Mouse (Mus musculus) testis, adult 2 months (tissue): ENCODE results near the gene Ifit1. TPM values are rescaled to one million over a fixed set of nuclear protein-coding genes. Genes with fewer than 3 reads are reported as not detected.

Experiments
- H3K27ac ChIP-seq: fragments of 200-500 bp; 2 replicates; pipeline ENCODE4 v1.5.1; 2012; ENCODE audit warnings: low read depth, low read length; ENCODE audit not compliant: control insufficient read depth, insufficient read depth
- H3K27me3 ChIP-seq: fragments of 200-500 bp; 2 replicates; pipeline ENCODE4 v1.6.1; 2012; ENCODE audit warnings: mild to moderate bottlenecking, low read length, moderate library complexity; ENCODE audit not compliant: control insufficient read depth, insufficient read depth
- H3K36me3 ChIP-seq: fragments of 200-500 bp; 2 replicates; pipeline ENCODE4 v1.6.1; 2012; ENCODE audit warnings: mild to moderate bottlenecking, low read length; ENCODE audit not compliant: control insufficient read depth, insufficient read depth
- H3K4me1 ChIP-seq: fragments of 200-500 bp; 2 replicates; pipeline ENCODE4 v1.6.1; 2012; ENCODE audit warnings: low read length; ENCODE audit not compliant: control insufficient read depth, insufficient read depth
- H3K4me3 ChIP-seq: fragments of 200-500 bp; 2 replicates; pipeline ENCODE4 v1.5.1; 2012; ENCODE audit warnings: low read depth, mild to moderate bottlenecking, low read length, moderate library complexity, mixed read lengths; ENCODE audit not compliant: control insufficient read depth
- CTCF ChIP-seq: fragments of 200-500 bp; IDR thresholded peaks from 2 replicates; pipeline ENCODE4 v1.5.1; 2012; ENCODE audit warnings: low read depth, mild to moderate bottlenecking, inconsistent platforms, low read length, moderate library complexity; ENCODE audit not compliant: control insufficient read depth, insufficient read depth, insufficient replicate concordance
- POLR2A ChIP-seq: fragments of 200-500 bp; IDR thresholded peaks from 2 replicates; pipeline ENCODE4 v1.6.1; 2012; ENCODE audit warnings: low read depth, mild to moderate bottlenecking, inconsistent platforms, low read length, moderate library complexity; ENCODE audit not compliant: control insufficient read depth
- polyA plus RNA-seq: library from polyadenylated mRNA; depleted of rRNA; stranded (reverse); fragments of >200 nt; gene quantifications from 2 replicates; pipeline ENCODE4 v1.2.3, GENCODE M21; 2012

Gene Ifit1
- polyA plus RNA-seq, 1 experiment, result 0.15 TPM

DNA sequence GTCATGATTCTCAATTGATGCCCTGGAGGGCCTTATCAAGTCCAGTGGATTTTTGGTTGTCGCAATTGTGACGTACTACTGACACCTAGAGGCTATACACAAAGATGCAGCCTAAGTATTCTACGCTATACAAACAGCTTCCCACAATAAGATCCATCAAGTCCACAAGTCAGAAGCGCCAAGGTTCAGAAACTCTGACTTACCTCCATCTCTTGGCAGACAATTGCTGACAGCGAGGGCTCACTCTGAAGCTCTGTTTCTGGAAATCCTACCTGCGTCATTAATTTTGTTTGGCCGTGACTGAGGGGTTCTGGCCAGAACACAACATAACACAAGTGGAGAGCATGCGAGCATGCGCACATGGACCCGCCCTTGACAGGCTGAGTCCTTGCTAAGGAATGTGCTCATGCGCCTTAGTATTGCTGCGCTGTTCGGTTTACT, 21.4 kb downstream of the Ifit1 start:
- Histone ChIP-seq H3K4me3 (peak overlapping the region; percentile 50), H3K36me3 (no peaks in the 10 kb centered on the region), H3K27me3 (no peaks in the 10 kb centered on the region), H3K27ac (no peak overlapping the region; the same call in 1 of the 2 replicates), H3K4me1 (no peaks in the 10 kb centered on the region)
- TF ChIP-seq POLR2A (no peak), CTCF (no peak; the same call in 1 of the 2 replicates)

DNA sequence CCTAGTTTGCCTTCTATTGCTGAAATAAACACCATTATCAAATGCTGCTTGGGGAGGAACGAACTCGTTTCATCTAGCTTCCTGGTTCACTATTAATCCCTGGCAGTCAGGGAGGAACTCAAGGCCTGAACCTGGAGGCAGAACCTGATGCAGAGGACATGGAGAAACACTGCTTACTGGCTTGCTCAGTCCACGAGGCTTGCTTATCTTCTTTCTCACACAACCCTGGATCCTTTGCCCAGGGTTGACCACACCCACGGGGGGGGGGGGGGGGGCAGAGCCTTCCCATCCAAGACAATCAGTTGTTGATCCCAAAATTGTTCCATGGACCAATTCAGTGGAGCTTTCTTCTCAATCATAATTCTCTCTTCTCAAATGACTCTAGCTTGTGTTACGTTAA, 22.1 kb downstream of the Ifit1 start:
- no peak overlapping the region for H3K4me3 ChIP-seq

DNA sequence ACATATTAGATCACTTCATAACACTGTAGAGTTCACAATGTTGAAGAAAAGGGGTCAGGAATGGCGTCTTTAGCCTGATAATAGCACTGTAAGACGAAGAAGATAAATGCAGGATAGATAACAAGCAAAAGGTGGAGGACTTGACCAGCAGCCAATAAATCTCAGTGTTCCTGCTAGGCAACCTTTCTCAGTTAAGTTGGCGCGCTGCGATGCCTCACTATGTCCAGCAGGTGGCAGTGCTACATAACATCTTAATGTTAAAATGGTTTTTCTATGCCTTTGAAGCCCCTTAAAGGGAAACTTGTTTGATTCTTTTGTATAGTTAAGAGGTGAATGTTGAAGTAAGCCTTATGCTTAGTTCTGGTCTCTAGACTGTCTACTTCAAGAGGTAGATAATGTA, 25.5 kb downstream of the Ifit1 start:
- TF ChIP-seq CTCF (peak; percentile 93; the same call in 1 of the 2 replicates), POLR2A (no peak)
- Histone ChIP-seq H3K4me3 (no peak overlapping the region), H3K36me3 (no peaks in the 10 kb centered on the region), H3K27me3 (no peaks in the 10 kb centered on the region), H3K27ac (no peak overlapping the region), H3K4me1 (no peaks in the 10 kb centered on the region)

More for the DNA sequence above, 22.1 kb downstream of the Ifit1 start:
- Histone ChIP-seq H3K27me3 (no peaks in the 10 kb centered on the region), H3K27ac (no peak overlapping the region), H3K36me3 (no peaks in the 10 kb centered on the region), H3K4me1 (no peaks in the 10 kb centered on the region)
- TF ChIP-seq CTCF, result no peak
- TF ChIP-seq POLR2A, result no peak

DNA sequence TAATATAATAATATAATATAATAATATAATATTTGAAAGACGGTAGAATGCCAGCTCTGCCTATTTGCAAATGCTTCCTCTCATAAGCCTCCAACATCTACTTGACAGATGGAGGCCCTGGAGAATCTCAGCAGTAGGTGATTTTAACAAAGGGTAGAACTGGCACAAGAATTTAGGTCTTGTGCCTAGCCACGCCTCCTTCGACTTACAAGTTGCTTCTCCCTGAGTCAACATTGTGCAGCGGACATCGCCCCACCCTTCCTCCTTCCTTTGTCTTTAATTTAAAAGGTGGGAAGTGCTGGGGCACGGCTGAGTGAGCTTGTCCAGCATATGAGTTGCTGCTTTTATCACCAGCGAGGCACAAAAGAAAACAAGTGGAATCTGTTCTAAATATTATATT, 32.8 kb downstream of the Ifit1 start:
- H3K27ac ChIP-seq, result no peak overlapping the region
- no peak for TF ChIP-seq CTCF
- no peaks in the 10 kb centered on the region for H3K36me3 ChIP-seq
- no peak overlapping the region for H3K4me3 ChIP-seq
- H3K4me1 ChIP-seq, result peaks cover 2% of the 10 kb centered on the region
- H3K27me3 ChIP-seq, result no peaks in the 10 kb centered on the region

DNA sequence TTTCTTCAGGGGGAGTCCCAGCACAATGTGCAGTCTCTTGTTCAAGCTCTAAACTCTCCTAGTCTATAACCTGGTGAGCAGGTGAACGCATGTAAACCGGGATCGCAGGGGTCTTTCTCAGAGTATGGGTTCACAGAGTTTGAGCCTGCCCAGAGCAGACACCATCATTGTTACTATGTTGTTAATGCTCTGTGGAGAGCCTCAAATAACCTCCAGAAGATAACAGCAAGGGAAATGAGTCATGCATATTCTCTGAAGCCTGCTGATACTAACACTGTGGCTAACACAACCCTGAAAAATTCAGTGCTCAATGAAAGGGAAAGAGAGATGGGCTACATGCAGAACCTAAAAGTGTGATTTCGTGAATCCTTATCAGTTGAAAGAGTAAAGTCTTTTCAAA, 37.8 kb downstream of the Ifit1 start:
- TF ChIP-seq POLR2A (no peak), CTCF (no peak)
- Histone ChIP-seq H3K27ac (no peak overlapping the region), H3K4me1 (peaks cover 2% of the 10 kb centered on the region)

DNA sequence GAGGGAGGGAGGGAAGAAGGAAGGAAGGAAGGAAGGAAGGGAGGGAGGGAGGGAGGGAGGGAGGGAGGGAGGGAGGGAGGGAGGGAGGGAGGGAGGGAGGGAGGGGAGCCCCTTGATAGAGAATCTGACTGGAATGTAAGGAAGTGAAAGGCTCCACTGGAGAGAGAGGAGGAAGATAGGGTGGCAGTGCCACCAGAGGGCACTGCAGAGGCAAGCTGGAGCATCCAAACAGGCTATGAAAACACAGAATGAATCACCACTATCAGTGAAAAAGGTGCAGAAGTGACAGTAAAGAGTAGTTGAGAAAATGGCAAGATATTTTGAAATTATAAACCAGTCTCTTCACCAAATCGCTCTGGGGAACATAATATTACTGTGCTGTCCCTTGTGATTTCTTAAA, 44.2 kb downstream of the Ifit1 start:
- Histone ChIP-seq H3K4me3 (no peak overlapping the region), H3K36me3 (no peaks in the 10 kb centered on the region), H3K27ac (no peak overlapping the region), H3K27me3 (no peaks in the 10 kb centered on the region), H3K4me1 (no peaks in the 10 kb centered on the region)
- TF ChIP-seq CTCF (peak; percentile 57; the same call in 1 of the 2 replicates), POLR2A (no peak)

More for the DNA sequence above, 37.8 kb downstream of the Ifit1 start:
- H3K36me3 ChIP-seq, result no peaks in the 10 kb centered on the region
- no peaks in the 10 kb centered on the region for H3K27me3 ChIP-seq
- H3K4me3 ChIP-seq, result no peak overlapping the region

DNA sequence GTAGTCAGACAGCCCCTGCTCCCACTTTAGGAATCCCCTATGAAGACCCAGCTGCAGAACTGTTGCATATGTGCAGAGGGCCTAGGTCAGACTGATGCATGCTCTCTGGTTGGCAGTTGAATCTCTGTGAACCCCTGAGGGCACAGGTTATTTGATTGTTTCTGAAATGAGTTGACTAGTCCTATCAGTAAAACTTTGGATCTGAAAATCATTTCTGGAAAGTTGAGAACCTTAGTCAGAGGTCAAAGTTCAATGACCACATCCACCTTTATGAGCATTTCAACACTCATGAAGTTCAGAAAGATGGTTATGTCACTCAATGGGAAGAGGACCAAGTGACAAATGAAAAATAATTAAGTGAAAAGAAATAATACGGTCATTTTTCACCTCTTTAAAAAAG, 44.9 kb downstream of the Ifit1 start:
- Histone ChIP-seq H3K27ac (no peak overlapping the region), H3K4me3 (no peak overlapping the region)
- no peak for TF ChIP-seq POLR2A
- no peak for TF ChIP-seq CTCF

DNA sequence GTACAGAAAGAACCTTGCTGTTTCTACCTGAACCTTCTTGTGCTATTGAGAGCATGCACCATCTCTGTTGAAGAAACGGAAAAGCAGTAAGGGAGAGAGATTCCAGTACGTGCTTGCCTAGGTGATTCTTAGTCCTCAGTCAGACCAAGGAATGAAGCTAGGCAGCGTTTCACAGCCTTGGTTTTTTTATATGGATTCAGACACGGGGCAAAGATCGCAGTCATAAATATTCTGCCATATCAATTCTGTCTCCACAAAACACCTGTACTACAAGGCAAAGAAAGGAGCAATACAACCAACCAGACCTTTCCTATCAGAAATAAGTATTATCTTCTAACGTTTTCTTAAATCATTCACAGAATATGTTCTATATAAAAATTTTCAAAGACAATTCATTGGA, 50.7 kb downstream of the Ifit1 start:
- H3K4me1 ChIP-seq, result no peaks in the 10 kb centered on the region
- H3K27me3 ChIP-seq, result no peaks in the 10 kb centered on the region
- H3K27ac ChIP-seq, result no peak overlapping the region
- no peaks in the 10 kb centered on the region for H3K36me3 ChIP-seq
- no peak overlapping the region for H3K4me3 ChIP-seq
- TF ChIP-seq POLR2A (no peak), CTCF (no peak)

More for the DNA sequence above, 44.9 kb downstream of the Ifit1 start:
- Histone ChIP-seq H3K36me3 (no peaks in the 10 kb centered on the region), H3K4me1 (no peaks in the 10 kb centered on the region), H3K27me3 (no peaks in the 10 kb centered on the region)

DNA sequence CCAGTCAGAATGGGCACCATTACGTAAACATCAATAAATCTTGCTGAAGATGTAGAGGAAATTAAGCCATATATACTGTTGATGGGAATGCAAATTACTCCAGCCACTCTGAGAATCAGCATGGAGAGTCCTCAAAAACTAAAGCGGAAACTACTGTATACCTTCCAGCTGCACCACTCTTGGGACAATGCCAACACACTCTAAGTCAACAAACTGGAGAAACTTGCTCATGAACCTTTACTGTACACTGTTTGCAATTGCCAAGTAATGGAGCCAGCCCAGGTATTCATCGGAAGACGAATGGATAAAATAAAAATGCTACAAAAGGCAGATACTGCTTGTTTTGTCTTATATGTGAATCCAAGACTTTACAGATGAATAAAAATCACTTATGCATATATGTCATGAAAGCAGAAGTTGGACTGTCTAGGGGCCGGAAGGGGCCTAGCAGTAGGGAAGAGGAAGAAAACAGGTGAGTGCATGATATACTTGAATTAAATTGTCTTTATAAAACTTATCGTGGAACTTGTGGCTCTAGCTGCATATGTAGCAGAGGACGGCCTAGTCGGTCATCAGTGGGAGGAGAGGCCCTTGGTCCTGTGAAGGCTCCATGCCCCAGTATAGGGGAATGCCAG, 55.8 kb downstream of the Ifit1 start:
- Histone ChIP-seq H3K4me3 (no peak overlapping the region), H3K27me3 (no peaks in the 10 kb centered on the region), H3K36me3 (no peaks in the 10 kb centered on the region), H3K27ac (no peak overlapping the region), H3K4me1 (no peaks in the 10 kb centered on the region)
- TF ChIP-seq POLR2A (no peak), CTCF (no peak)
